Comparison of ENCODE assay signal across 22 mouse cellular contexts in genomic region chr11:50017511-50017910, GRCm38 (mm10).
"Had no signal": no experiment of that assay in that cellular context is flagged by ENCODE, and none has a peak within 500 bp of the region (broad histone marks: within the 10 kb centered on the region; RNA-seq: fewer than 3 reads in every experiment).

No protein-coding gene starts in this region.

- DNase-seq: gastrocnemius, postnatal 14 days; gastrocnemius, postnatal 36 days; heart, adult 11 months; heart, adult 2 months; heart, postnatal 4 days; kidney, adult 18-20 months; kidney, postnatal 10 days; kidney, postnatal 25 days; kidney, postnatal 4 days; left cerebral cortex, postnatal 4 days had no signal

- ATAC-seq: hindbrain, embryonic 16.5 days; inflammation-experienced regulatory T-cells, adult 6 months; intestine, embryonic 15.5 days; intestine, postnatal 0 days had no signal

- H3K27ac ChIP-seq: heart, adult 2 months; hindbrain, embryonic 10.5 days; hindbrain, embryonic 12.5 days; hindbrain, embryonic 14.5 days; intestine, embryonic 15.5 days; layer of hippocampus, adult 2 months; limb, embryonic 13.5 days; limb, embryonic 15.5 days had no signal

- H3K4me3 ChIP-seq: heart, adult 2 months; heart, embryonic 13.5 days; heart, embryonic 15.5 days; hindbrain, embryonic 10.5 days; hindbrain, embryonic 12.5 days; intestine, embryonic 15.5 days; layer of hippocampus, adult 2 months; limb, embryonic 13.5 days; limb, embryonic 15.5 days had no signal
